Mouse (Mus musculus): ENCODE data around the gene Acp5. TPM values are rescaled to one million over a fixed set of nuclear protein-coding genes. Genes with fewer than 3 reads are reported as not detected.
"Not testable (repeated sequence)": the region's sequence is repeated elsewhere in the genome, so short reads cannot be mapped to it uniquely, and the experiment has no call there.

Gene Acp5
- under 1 TPM; 0.53 to 0.67 TPM for total RNA-seq (2021)
- long read RNA-seq, partial matches to known transcripts = 0 of 3 reads
- long read RNA-seq, other reads (novel, unspliced or antisense) = 1 of 3 reads

DNA sequence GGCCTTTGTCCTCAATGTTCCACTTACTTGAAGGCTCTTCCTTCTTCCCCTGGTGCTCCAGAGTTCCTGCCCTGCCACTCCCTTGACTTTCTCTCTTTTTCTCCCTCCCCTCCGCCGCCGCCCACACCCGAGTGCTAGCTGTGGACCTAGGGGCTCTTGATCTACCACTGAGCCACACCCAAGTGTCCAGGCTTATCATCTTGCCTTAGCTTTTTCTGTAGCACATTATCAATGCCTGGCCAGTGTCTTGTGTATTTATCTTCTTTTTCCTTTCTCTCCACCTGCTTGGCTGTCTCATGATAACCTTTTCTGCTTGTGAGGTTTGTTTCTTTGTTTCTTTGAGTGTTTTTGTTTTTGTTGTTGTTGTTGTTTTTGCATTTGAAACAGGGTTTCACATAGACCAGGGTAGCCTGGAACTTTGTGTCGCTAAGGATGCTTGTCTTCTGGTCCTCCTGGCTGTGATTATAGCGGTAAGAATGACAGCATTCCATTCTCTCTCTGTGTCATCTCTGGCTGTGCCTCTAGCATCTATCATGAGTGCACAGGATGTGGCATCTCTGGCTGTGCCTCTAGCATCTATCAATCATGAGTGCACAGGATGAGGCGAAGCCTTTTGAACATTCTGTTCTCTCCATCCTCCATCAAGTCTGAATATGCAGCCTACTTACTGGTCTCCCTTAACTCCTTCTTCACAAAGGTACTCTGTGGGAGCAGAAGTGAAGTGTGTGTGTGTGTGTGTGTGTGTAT lies at the start of gene Acp5:
Acp5 (minus strand) TSS at position 68 of the 747 bp plus-strand sequence.
- DNase-seq (ENCODE audit: low spot score in 2 of 2) = no peak

DNA sequence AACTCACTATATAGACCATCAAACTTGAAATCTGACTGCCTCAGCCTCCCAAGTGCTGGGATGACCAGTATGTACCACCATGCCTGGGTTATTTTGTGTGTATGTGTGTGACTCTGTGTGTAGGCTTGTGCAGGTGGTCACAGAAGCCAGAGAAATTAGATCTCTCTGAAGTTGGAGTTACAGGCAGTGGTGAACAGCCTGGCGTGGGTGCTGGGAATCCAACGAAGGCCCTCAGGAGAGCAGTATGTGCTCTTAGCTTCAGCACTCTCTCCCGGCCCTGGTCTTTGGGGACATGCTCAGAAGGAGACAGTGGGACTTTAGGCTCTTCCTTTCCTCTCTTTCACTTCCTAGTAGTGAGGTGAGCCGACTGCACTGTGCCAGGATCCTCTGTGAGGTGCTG lies 36.8 kb upstream of the Acp5 start:
- DNase-seq (ENCODE audit: low spot score in 2 of 2) = no peak

DNA sequence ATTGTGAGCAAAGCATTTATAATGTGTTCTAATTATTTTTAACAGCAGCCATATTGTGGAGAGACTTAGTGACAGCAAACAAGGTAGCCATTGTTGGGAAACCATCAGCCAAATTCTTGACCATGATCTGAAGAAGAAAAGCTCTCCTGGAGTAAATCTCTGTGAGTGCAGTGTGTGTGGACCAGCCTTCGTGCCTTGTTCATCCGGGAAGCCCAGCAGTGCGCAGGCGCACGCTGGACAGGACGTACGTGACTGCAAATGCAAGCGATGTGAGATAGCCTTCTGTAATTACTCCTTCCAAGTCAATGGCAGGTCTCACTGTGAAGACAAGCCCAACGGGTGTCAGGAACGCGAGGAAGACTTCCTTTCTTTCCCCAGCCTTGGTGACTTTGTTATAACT lies 33.8 kb upstream of the Acp5 start:
- DNase-seq (ENCODE audit: low spot score in 2 of 2) = no peak

DNA sequence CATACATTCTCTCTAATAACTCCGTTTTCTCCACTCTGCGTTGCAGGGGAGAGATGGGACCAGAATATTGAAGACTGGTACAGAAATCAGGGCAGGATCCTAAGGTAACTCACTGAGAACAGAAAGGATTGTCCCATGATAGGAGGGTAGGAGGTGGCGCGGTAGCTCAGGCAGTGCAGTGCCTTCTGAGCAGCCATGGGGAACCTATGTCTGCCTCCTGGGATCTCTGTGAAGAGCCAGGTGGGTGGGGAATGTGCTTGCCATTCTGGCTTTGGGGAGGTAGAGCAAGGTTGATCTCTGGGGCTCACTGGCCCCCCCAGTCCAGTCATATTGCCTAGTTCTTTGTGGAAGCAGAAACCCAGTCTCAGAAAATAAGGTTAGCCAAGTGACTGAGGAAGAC lies 32.2 kb upstream of the Acp5 start:
- no peak for DNase-seq (ENCODE audit: low spot score in 2 of 2)

DNA sequence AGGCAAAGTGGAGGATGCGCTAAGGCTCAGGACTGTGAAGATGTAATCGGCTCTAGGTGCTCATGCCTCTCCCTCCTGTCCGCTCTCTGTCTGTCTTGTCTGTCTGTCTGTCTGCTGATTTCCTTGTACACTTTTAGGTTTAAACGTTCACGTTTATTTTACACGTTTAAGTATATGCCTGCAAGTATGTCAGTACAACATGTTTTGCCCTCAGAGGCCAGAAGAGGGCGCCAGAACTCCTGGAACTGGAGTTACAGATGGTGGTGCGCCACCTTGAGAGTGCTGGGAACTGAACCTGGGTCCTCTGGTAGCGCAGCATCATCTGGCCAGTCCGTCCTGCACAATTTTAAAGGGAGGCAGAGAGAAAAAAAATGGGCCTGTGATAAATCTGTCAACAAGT lies 31.2 kb upstream of the Acp5 start:
- DNase-seq (ENCODE audit: low spot score in 2 of 2) = no peak

DNA sequence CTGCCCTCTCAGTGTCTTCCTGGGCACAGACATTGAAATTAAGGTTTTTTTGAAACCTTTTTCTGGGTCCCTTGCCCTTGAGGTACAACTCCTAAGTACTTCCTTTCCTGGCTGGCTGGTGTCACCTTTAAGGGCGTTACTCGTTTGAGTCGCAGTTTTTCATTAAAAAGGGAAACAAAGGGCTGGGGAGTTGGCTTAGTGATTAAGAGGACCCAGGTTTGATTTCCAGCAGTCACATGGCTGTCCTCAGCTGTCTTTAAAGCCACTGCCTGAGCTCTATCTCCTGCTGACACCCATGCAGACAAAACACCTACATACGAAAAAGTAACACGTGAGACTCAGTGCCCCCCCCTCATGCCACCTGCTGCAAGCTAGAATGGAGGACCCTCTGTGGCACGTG lies 30.5 kb upstream of the Acp5 start:
- no peak for DNase-seq (ENCODE audit: low spot score in 2 of 2)

DNA sequence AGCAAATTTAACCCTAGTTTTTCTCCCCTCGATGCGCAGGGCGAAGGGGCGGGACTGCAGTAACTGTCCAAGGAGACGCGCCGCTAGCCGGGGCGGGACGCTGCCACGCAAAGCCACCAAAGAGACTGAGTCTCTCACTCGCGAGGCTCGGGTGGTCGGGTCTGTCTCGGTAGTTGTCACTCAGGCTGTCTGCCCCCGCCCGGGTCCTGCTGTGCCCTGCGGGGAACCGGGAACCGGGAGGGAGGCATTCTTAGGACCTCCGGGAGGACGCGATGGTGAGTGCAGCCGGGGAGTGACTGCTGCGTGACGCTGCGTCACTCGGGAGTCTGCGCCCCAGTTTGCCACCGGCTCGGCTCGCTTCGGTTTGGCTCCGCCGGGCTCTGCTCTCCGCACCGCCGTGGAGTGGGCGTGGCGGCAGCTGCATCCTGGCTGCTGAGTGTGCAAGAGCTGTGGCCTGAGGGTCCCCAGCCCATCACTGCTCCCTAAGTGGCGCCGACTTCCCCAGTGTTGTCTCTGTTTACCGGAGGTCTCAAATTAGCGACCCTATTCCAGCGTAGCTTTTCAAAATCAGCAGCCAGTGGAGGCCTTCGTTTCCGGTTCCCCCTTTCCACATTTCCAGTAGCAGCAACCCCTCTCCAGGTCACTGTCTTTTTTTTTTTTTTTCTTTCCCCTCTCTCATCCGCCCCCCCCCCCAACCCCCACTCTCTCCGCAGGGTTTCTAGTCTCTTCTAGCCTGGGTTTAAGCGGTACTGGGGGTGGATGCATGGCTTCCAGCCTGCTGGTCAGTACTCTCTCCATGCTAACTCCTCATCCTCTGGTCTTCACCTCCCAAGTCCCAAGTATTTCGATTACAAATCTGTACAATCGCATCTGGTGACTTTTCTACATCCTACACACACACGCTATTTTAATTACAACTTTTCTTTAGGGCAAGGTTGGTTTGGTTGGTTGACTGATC lies 29.5 kb upstream of the Acp5 start:
- peak; percentile 53 to 60 for DNase-seq (ENCODE audit: low spot score in 2 of 2)

DNA sequence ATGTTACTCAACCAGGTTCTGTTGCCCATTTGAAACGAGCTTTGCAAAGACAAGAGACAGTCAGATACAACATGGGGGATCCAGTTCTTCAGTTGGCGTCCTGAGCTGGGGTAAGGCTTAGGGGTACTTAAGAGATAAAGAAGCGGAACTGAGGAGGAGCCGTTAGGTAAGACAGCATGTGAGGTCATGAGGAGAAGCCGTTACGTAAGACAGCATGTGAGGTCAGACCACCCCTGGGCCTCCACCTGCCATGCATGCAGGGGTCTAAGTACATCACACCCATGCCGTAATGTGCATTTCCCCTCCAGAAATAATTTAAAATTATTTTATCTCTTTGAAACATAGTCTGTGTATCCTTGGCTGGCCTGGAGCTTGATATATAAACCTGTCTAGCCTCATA lies 27.4 kb upstream of the Acp5 start:
- DNase-seq (ENCODE audit: low spot score in 2 of 2) = no peak

DNA sequence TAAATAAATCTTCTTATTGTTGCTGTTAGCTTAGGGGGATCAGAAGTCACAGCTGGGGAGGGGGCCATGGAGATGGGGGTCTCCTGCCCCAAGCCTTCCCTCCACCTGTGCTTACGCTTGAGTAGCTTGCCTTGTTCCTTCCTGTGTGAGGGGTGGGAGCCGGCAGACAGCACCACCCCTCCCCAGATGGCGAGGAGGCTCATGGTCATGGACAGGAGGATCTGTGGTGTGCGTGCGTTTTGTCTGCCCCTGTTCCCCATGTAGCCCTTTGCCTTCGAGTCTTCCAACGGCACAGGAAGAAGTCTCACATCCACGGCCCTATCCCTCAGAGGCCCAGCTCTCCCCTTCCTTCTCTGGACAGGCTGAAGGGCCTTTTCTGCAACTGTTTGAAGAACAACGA lies 26.8 kb upstream of the Acp5 start:
- DNase-seq (ENCODE audit: low spot score in 2 of 2) = no peak

DNA sequence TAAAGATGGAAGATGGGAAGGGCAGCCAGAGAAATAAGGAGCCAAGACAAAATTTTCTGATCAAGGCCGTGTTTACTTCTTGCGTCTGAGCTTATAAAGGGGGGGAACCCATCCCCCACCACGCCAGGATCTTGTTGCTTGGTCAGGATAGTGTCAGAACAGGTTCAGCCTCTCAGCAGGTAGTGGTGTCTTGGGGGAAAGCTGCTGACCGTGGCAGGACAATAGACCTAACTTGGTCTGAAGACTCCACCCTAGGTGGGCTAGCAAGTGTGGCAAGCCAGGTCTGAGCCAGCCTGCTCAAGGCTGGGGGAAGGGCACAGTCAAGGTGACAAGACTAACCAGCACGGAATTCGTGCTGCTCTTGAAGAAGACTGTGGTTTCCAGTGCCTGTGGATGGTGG lies 25.8 kb upstream of the Acp5 start:
- no peak for DNase-seq (ENCODE audit: low spot score in 2 of 2)

DNA sequence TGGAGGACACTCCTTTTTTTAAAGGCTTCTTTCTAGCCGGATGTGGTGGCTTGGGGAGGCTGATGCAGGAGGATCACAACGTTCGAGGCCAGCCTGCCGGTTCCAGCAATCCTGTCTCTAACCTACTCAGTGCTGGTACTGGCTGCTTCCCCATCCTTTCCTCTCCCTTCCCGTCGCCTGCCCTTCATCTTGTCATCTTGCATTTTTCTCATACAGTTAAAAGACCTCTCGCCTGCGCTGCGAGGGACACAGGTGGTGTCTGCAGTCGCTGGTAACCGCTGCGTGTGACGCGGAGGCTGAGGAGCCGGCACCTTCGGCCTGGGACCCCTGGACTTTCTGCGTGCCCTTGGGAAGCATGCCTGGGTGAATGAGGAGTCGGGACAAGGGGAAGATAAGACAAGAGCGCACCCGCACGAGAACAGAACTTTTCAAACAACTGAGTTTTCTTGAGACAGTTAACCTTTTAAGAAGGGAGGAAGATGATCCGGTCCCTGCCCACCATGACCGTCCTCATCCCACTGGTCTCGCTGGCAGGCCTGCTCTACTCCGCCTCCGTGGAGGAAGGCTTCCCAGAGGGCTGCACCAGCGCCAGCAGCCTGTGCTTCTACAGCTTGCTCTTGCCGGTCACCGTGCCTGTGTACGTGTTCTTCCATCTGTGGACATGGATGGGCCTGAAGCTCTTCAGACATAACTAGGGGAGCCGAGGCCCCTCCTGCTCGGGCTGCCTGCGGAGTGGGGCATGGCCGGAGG lies 22.2 kb upstream of the Acp5 start:
- DNase-seq (ENCODE audit: low spot score in 2 of 2) = peak in 1 of 2 experiments; percentile 28

DNA sequence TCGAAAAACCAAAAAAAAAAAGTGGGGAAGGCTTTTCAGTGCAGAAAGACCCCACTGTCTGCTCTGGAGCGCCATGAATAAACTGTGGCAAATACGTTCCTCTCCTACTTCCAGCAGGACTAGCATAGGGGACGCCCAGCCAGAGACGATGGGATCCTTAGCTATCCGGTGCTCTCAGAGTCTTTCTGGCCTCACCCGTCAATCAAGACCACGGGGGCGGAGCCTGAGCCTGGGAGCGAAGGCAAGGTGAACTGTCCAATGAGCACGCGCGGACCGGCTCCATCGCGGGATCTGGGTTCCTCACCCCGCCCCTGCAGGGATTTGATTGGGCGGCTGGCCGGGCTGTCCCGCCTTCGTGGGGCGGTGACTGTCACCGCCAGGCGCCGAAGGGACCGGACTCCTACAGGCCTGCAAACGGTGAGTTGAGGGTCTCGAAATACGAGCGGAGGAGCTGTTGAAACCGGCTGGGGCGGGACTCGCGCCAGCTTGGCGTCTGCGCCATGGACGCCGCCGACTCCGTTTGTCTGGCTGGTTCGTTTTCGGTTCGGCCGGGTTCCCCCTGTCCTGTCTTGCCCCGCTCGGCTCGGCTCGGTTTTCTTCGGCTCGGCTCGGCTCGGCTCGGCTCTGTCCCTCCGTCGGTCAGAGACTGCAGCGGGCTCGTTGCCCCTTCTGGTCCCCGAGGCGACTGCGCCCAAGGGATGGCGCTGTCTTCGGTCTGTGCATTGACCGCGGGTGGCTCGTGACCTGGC lies 21.2 kb upstream of the Acp5 start, which contains the start of gene Pigyl:
Pigyl (plus strand) TSS at position 350 of the 749 bp plus-strand sequence.
- peak; percentile 98 to 99 for DNase-seq (ENCODE audit: low spot score in 2 of 2)

DNA sequence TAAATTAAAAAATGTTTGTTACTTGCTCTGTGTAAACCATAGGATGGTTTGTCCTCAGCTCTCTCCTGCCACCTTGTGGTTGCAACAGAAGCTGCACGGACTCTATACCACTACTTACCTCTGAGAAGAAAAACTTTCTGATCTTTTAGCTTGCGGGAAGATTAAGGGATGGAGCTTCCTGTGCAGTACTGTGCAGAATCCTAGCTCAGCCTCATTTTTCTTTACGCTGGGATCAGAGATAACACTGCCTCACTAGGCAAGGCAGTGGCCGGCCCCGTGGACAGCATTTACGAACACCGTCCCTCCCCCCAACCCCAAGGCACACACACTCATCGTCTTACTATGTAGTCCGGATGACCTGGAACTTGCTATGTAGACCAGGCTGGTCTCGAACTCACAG lies 20.1 kb upstream of the Acp5 start:
- peak; percentile 70 to 79 for DNase-seq (ENCODE audit: low spot score in 2 of 2)

DNA sequence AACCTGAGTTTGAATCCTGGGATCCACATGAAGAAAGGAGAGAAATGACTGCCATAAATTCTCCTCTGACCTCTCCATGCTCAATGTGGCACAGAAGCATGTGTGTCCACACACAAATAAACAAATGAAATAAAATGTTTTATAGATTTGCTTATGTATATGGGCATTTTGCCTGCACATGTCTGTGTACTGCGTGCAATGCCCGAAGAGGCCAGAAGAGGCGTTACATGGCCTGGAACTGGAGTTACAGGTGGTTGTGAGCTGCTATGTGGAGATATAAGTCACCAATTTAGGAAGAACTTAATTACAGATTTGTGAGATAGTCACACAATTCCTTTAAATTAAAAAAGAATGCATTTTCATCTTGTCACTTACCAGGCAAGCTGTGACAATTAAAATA lies 18.3 kb upstream of the Acp5 start:
- no peak for DNase-seq (ENCODE audit: low spot score in 2 of 2)

DNA sequence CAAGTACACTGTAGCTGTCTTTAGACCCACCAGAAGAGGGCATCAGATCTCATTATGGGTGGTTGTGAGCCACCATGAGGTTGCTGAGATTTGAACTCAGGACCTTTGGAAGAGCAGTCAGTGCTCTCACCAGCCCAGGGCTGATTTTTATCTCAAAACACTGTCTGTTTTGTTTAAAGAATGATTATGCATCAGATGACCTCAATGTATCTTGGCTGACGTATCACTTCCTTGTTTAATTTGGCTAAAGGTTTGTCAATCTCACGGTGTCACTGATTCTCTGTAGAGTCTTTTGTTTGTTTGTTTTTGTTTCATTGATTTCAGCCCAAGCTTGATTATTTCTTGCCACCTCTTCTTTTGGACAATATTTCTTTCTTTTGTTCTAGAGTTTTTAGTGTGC lies 15.4 kb upstream of the Acp5 start:
- no peak for DNase-seq (ENCODE audit: low spot score in 2 of 2)

DNA sequence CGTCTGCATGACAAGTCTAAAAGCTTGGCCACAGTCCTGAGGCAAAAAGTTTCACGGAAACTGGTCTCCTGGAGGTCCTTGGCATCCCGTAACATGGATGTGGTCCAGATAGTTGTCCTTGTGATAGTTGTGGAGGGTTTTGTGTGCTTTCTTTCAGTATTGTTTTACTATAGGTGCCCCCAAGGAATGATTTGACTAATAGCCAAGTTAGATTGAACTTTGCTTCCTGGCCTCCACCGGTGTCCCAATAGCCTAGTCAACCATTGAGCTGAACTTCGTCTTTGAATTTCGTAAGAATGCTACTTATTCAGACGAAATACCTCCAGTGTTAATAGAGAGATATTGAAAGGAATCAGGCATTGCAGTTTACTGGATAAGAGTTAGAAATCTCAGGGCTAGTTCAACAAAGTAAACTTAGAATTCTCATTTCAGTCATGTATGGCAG lies 14.8 kb upstream of the Acp5 start:
- not testable (repeated sequence) for DNase-seq (ENCODE audit: low spot score in 2 of 2)

DNA sequence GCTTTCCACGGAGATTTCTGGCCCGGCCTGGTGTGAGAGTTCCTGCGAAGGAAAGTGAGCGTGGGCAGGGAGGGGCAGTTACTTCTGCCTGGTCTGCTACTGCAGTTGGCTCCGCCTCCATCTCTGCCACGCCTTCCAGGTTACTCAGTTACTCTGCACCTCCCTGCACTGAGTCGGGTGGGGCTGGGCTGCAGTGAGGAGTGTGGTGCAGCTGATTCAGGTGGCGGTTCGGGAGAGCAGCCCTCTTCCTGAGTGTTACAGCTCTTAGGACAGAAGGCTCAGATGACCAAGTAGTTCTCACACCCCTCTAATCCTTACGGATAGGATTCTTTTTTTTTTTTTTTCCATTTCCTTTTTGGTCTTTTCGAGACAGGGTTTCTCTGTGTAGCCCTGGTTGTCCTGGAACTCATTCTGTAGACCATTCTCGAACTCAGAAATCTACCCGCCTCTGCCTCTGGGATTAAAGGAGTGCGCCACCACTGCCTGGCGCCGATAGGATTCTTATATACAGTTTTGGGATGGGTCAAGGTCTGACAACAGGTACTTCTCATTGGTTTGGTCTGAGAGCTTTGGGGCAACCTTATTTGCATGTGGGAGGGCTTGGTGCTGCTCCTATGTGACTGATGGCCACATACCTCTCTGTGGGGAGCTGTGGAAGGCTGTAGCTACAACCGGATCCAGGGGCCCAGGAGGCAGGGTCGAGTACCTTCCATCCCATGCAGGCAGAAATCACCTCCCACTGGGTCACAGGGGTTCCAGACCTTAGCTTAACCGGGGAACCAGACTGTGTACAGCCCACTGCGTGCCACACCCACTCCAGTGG lies 14.1 kb upstream of the Acp5 start:
- DNase-seq (ENCODE audit: low spot score in 2 of 2) = no peak

DNA sequence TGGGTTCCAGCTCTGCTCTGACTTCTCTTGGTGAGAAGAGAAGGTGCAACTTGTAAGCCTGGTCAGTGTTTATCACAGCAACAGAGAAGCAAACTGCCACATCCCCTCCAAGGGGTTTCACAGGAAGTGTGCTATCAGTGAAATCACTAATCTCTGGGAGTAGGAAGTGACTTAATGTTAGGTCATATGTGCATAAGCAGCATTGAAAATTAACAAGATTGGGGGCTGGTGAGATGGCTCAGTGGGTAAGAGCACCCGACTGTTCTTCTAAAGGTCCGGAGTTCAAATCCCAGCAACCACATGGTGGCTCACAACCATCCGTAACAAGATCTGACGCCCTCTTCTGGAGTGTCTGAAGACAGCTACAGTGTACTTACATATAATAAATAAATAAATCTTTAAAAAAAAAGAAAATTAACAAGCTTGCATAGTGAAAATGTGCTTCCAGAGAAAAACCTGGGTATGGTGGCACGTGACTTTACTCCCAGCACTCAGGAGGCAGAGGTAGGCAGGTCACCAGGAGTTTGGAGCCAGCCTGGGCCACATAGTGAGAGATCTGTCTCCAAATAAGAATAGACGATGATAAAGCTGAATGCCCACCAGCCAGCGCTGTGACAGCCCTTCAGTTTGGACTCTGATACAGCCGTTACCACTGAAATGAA lies 8.9 kb upstream of the Acp5 start:
- no peak for DNase-seq (ENCODE audit: low spot score in 2 of 2)
